27 mouse cellular contexts compared by ENCODE assay signal in genomic region chr17:13002243-13002642, GRCm38 (mm10). TPM values are rescaled to one million over a fixed set of nuclear protein-coding genes. Genes with fewer than 3 reads are reported as not detected.
"Had no signal": no experiment of that assay in that cellular context is flagged by ENCODE, and none has a peak within 500 bp of the region (broad histone marks: within the 10 kb centered on the region; RNA-seq: fewer than 3 reads in every experiment).

No protein-coding gene starts in this region.

RNA-seq across cellular contexts. Expression of gene Gpr31b, which starts 49.9 kb away (rescaled TPM):
- total RNA-seq: gastrocnemius, adult 18-20 months; gastrocnemius, adult 8-10 months; gastrocnemius, postnatal 14 days; gastrocnemius, postnatal 36 days; heart, postnatal 36 days; hematopoietic stem cell, adult 5-6 weeks; layer of hippocampus, adult 18-20 months; layer of hippocampus, postnatal 25 days; left cerebral cortex, postnatal 25 days; liver, adult 2 months had no signal
- polyA plus RNA-seq: forebrain, postnatal 0 days; heart, embryonic 13.5 days; heart, embryonic 15.5 days; heart, postnatal 0 days; hindbrain, embryonic 13.5 days; hindbrain, postnatal 0 days; inflammation-experienced regulatory T-cells, adult 6 months; intestine, embryonic 15.5 days; limb, embryonic 11.5 days; limb, embryonic 13.5 days; limb, embryonic 15.5 days; liver, adult 2 months; liver, embryonic 12.5 days had no signal

RNA-seq across cellular contexts. Expression of gene Tcp10b, which starts 58.7 kb away (rescaled TPM):
- total RNA-seq: heart, adult 18-20 months; heart, postnatal 14 days; heart, postnatal 36 days; hematopoietic stem cell, adult 5-6 weeks; hindbrain, postnatal 0 days had no signal
- polyA plus RNA-seq: heart, embryonic 11.5 days; heart, embryonic 13.5 days; inflammation-experienced regulatory T-cells, adult 6 months; intestine, embryonic 15.5 days; kidney, embryonic 15.5 days; large intestine, adult 2 months; limb, embryonic 11.5 days; limb, embryonic 13.5 days; liver, adult 2 months; liver, embryonic 12.5 days had no signal
